Mouse (Mus musculus) 3T3-L1 (cell line): ENCODE results near the gene Grm8.
A peak's percentile ranks its signal among the peaks of the same experiment; 100 is the strongest.

Source experiments
- DNase-seq: peaks from one replicate; pipeline ENCODE4 v3.0.0-alpha.2; 2015; ENCODE audit warnings: low read depth, low spot score

The Grm8 gene

DNA sequence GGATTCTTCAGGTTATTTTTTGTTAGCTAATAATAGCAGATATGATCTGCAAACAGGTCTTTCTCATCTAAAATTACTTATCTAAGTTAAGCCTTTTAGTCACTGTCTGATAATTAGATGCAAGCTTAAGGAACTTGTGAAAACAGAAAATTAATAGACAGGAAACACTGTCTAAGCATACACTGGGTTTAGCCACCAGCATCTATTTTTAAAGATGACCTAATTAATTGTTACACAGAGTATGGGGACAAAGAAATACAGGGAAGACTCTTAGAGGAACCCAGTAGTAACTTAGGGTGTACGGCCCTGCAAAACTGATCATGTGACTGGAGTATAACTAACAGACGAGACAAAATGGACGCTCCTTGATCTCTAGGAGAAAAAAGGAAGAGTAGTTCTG, 92.6 kb downstream of the Grm8 start:
- DNase-seq: no peak

GRCm38 (mm10) chr6:28040815-28041214, 94.2 kb downstream of the Grm8 start:
- no peak for DNase-seq

- DNase-seq: no peak
Measured at GRCm38 (mm10) chr6:28032006-28032405, 103.0 kb downstream of the Grm8 start.

DNA sequence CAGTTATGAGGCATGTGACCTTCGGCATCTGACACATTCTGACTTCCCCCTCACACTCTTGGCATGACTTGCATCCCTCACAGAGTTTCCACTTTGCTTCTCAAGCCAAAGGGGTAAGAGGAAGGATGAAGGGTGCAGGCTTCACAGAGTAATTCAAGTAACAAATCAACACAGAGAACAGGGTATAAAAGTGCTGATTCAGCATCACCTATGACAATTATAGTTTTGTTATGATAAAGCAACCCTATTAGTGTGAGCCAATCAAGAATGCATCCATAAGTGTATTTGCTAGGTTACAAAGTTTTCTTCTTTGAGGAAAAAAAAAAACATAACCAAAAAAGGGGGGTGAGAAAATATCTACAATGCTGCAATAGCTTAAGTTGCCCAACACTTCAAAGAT, 117.3 kb downstream of the Grm8 start:
- no peak for DNase-seq

- DNase-seq: no peak
Measured at GRCm38 (mm10) chr6:28007001-28007400, 128.0 kb downstream of the Grm8 start.

- no peak for DNase-seq
Measured at GRCm38 (mm10) chr6:27997250-27997649, 137.7 kb downstream of the Grm8 start.

GRCm38 (mm10) chr6:27991241-27991640, 143.7 kb downstream of the Grm8 start:
- no peak for DNase-seq

DNA sequence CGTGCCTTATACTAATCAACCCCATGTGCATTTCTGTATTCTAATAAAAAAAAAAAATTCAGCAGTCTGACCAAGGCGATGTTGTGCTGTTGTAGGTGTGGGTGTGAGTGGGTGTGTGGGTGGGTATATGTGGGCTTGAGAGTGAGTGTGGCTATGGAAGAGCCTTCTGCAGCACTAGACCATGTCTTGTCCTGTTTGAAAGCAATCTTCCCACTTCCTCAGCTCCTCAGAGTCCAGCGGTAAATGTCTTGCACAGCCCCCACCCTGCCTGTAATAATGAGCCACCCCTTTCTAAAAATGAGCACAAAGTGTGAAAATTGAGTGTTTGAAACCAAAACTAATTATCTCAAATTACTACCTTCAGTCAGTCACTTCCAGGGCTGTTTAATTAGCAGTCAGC, 152.4 kb downstream of the Grm8 start:
- no peak for DNase-seq

DNA sequence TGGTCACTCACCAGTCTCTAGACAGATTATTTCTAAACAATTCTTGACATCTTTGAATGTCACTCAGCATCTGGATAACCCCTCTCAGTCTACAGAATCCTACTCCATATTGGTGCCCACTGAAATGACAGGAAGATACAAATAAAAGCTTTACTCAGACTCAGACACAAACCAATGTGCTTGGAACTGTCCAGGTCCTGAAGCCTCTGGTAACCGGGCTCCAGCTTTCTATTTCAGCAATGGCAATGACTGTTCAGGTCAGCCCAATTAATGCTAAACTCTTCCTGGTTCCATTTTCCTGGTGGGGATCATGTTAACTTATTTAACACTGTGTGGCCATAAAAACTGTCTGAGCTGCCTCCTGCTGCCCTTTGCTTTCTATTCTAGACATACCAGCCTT, 153.0 kb downstream of the Grm8 start:
- DNase-seq: peak; percentile 11

DNA sequence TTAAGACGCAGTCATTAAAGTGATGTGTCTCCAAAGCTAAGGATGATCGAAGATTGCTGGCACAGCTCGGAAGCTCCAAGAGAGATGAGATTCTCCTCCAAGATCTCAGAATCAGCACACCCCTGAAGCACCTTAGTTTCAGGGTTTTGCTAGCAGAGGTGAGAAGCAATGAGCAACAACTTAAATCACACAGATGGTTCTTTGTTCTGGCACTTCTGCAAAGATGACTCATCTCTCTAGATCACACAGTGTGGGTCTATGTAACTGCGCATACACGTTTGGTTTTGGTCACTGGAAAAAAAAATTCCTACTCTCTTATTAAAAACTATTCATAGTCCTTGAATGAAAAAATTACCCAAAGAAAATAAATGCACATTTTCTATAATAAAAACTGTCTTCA, 157.6 kb downstream of the Grm8 start:
- no peak for DNase-seq

- no peak for DNase-seq
Measured at GRCm38 (mm10) chr6:27968859-27969258, 166.1 kb downstream of the Grm8 start.

DNA sequence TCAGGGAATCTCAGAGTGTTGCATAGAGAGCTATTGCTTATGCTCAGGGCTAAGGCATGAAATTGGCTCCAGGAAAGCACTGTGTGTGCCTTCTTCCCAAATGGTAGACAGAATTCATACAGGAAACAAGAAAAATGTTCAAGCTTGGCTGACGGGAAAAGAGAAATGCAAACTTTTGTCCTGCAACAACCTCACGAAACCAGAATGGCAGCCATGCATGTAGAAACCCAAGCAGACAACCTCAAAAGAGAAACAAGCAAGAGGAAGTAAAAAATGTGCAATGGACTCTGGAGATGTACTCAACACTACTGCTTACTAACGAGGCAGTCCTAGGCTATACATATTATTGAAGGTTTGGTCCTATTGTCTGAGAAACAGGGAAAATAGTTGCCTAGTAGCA, 167.9 kb downstream of the Grm8 start:
- DNase-seq: no peak

DNA sequence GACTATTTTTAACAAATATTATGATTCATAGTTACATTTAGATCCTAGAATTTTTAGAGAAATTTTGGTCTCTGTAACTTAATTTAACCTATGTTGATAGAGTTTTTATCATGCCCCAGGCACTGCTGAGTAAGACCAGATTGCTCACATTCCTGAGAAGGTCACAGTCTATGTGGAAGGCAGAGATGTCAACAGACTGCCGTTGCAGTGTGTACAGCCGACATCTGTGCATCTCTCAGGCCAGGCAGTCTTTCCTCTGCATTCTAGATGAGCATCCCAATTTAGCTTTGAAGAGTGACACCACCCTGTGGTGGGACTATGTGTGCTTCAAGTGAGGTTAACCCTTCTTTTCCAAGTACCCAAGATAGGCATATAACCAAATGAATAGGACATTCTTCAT, 169.7 kb downstream of the Grm8 start:
- DNase-seq: no peak

GRCm38 (mm10) chr6:27963887-27964286, 171.1 kb downstream of the Grm8 start:
- no peak for DNase-seq

DNA sequence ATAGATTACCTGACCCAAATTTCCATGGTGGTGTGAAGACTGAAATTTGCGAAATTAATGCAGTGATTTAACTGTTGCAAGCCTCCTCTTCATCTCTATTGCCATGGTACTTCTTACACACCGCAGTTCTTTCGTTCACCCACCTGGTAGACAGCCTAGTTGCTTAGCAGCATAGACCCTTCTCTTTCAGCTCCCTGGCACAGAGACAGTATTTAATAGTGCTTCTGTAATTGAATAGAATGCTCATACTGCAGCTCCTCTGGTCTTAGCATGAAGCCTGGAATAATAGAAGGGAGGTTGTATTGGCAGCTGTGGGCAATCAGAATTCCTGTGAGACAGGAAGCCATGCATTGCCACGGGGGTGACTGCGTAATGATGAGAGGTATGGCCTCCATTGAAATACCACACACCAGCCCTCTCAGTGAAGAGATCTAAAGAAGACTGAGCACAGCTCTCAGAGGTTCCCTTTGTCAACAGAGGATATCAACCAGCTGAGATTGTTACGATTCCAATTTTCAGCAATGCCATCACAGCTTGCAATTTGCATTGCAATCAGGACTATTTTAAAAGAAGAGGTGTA, 178.6 kb downstream of the Grm8 start:
- no peak for DNase-seq

- DNase-seq: no peak
Measured at GRCm38 (mm10) chr6:27951433-27951832, 183.5 kb downstream of the Grm8 start.

DNA sequence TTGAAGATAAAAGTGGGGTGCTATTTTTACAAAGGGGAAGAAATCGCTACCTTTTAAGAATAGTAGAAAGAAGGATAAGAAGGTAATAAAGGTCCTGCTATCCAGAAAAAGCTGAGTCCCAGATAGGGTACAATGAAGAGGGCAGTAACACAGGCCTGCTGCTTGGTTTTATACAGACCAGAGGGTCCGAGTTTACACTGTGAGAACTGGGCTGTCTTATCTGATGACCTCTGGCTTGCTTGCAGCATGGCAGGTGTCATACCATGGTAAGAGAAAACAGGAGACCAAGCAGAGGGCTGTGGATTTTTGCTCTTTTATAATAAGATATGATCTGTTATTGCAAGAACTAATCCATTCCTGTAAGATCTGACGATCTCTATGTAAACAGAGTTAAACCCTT, 206.9 kb downstream of the Grm8 start:
- no peak for DNase-seq

DNA sequence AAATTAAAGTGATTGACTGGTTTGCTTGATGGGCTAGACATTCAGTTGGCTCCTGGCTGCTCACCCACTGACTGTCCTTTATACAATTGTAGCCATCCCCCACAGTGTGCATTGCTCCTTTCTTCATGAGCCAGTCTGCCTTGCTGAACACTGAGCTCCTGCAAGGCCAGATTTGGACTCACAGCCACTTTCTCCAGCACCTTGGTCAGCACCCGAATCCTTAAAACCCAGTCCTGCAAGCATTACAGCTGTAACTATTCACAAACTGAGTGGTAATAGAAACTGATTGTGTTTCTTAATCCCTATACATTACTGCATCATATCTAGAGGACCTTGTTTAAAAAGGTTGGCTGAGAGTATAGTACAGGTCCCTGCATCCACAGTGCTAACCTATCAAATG, 221.7 kb downstream of the Grm8 start:
- peak; percentile 22 for DNase-seq

GRCm38 (mm10) chr6:27904358-27904757, 230.6 kb downstream of the Grm8 start:
- DNase-seq: no peak

- no peak for DNase-seq
Measured at GRCm38 (mm10) chr6:27902224-27902623, 232.8 kb downstream of the Grm8 start.

- no peak for DNase-seq
Measured at GRCm38 (mm10) chr6:27901396-27901795, 233.6 kb downstream of the Grm8 start.

DNA sequence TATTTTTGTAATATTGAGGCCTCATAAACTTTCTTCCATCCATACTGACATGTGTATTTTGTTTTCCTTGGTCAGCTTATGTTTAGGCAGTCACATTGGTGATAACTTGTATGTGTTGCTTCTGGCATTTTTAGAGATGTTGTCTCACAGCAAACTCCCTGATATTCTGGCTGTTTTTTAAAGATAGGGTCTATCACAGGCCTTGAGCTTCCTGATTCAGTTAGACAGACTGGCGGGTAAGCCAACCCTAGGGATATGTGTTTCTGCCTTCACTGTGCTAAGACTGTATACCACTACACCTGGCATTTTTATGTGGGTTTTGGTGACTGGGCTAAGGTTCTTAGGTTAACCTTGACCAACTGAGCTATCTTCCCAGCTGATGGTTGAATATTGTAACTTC, 239.8 kb downstream of the Grm8 start:
- DNase-seq: no peak

DNA sequence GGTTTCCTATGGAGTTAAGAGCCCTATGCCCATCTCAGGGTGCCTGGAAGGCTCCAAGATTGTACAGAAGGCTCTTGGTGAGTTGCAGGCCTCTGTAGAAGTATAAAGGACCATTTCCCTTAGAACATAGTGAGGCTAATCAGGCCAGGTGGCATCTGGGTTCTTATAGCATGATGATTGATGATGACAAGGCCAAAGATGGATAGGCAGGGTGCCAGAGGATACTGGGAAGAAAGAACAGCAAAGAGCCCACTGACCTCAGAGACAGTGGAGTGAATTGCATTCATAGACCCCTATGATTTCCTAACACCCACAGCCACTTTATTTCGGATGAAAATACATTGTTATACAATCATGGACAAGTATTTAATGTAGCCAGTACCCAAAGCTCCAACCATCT, 242.1 kb downstream of the Grm8 start:
- DNase-seq: no peak

- DNase-seq: no peak
Measured at GRCm38 (mm10) chr6:27888391-27888790, 246.6 kb downstream of the Grm8 start.
